Mouse (Mus musculus): ENCODE measurements around the gene Slc25a54. TPM values are rescaled to one million over a fixed set of nuclear protein-coding genes. Genes with fewer than 3 reads are reported as not detected.

The Slc25a54 gene
- polyA plus RNA-seq (2012; rRNA removed), result not detected in 2 replicates

GRCm38 (mm10) chr3:109080169-109080568 is at the start of gene Slc25a54:
TSS of gene Slc25a54 (plus strand) at chr3:109080469.
- DNase-seq (ENCODE audit: low read depth), result no peak

- DNase-seq (ENCODE audit: low read depth), result no peak
These were observed 49.5 kb upstream of the Slc25a54 start for GRCm38 (mm10) chr3:109030817-109031216.

GRCm38 (mm10) chr3:109031626-109032025 is 48.6 kb upstream of the Slc25a54 start:
- no peak for DNase-seq (ENCODE audit: low read depth)

GRCm38 (mm10) chr3:109032306-109032705 is 48.0 kb upstream of the Slc25a54 start:
- DNase-seq (ENCODE audit: low read depth), result no peak

- DNase-seq (ENCODE audit: low read depth), result no peak
These were observed 45.9 kb upstream of the Slc25a54 start for GRCm38 (mm10) chr3:109034411-109034810.

GRCm38 (mm10) chr3:109040908-109041307 is 39.4 kb upstream of the Slc25a54 start:
- DNase-seq (ENCODE audit: low read depth), result peak; percentile 92

- no peak for DNase-seq (ENCODE audit: low read depth)
These were observed 36.9 kb upstream of the Slc25a54 start for GRCm38 (mm10) chr3:109043395-109043794.

GRCm38 (mm10) chr3:109046428-109046827 is 33.8 kb upstream of the Slc25a54 start:
- DNase-seq (ENCODE audit: low read depth), result no peak

- DNase-seq (ENCODE audit: low read depth), result no peak
These were observed 32.5 kb upstream of the Slc25a54 start for GRCm38 (mm10) chr3:109047707-109048283.

- DNase-seq (ENCODE audit: low read depth), result no peak
These were observed 29.0 kb upstream of the Slc25a54 start for GRCm38 (mm10) chr3:109051056-109051945.

- no peak for DNase-seq (ENCODE audit: low read depth)
These were observed 28.3 kb upstream of the Slc25a54 start for GRCm38 (mm10) chr3:109051946-109052331.

GRCm38 (mm10) chr3:109059903-109060302 is 20.4 kb upstream of the Slc25a54 start:
- no peak for DNase-seq (ENCODE audit: low read depth)

GRCm38 (mm10) chr3:109062391-109062790 is 17.9 kb upstream of the Slc25a54 start:
- DNase-seq (ENCODE audit: low read depth), result no peak

- DNase-seq (ENCODE audit: low read depth), result no peak
These were observed 17.3 kb upstream of the Slc25a54 start for GRCm38 (mm10) chr3:109062989-109063388.

- no peak for DNase-seq (ENCODE audit: low read depth)
These were observed 4.1 kb downstream of the Slc25a54 start for GRCm38 (mm10) chr3:109084418-109084817.

- DNase-seq (ENCODE audit: low read depth), result no peak
These were observed 8.2 kb downstream of the Slc25a54 start for GRCm38 (mm10) chr3:109088460-109088859.

- DNase-seq (ENCODE audit: low read depth), result no peak
These were observed 24.4 kb downstream of the Slc25a54 start for GRCm38 (mm10) chr3:109104702-109105101.

- no peak for DNase-seq (ENCODE audit: low read depth)
These were observed 36.9 kb downstream of the Slc25a54 start for GRCm38 (mm10) chr3:109117136-109117535.

- no peak for DNase-seq (ENCODE audit: low read depth)
These were observed 39.3 kb downstream of the Slc25a54 start for GRCm38 (mm10) chr3:109119562-109119961.

- no peak for DNase-seq (ENCODE audit: low read depth)
These were observed 39.7 kb downstream of the Slc25a54 start for GRCm38 (mm10) chr3:109119973-109120372.

- no peak for DNase-seq (ENCODE audit: low read depth)
These were observed 42.6 kb downstream of the Slc25a54 start, which contains the start of gene Slc25a24 for GRCm38 (mm10) chr3:109122641-109123530. TSS of gene Slc25a24 (plus strand) at chr3:109123149.

GRCm38 (mm10) chr3:109123531-109123981 is 43.3 kb downstream of the Slc25a54 start:
- DNase-seq (ENCODE audit: low read depth), result no peak
